Mouse (Mus musculus) liver, embryonic 11.5 days (tissue): ENCODE measurements at regions not wholly inside any gene's neighbourhood (a gene's known extent, or its start where the extent isn't known, plus 50 kb on each side); places are given as distances from the start of the nearest gene placed in this dataset.

Source experiments
- ATAC-seq: fragments of 200-750 bp; cut with Nextera tagmentation; replicated peaks from 2 replicates; pipeline ENCODE4 v1.8.0; 2017; ENCODE audit warnings: moderate number of reproducible peaks, mild to moderate bottlenecking, moderate TSS enrichment, moderate library complexity; ENCODE audit not compliant: low FRiP score
- DNase-seq: peaks from one replicate; pipeline ENCODE4 v3.0.0-alpha.2; 2017; ENCODE audit warnings: low spot score
- H3K27ac ChIP-seq: fragments of 300-500 bp; sonication (generic); 2 replicates; pipeline ENCODE4 v1.5.1; 2014; ENCODE audit warnings: mild to moderate bottlenecking, low read depth, low read length, control low read depth
- H3K27me3 ChIP-seq: fragments of 300-500 bp; sonication (generic); replicated peaks from 2 replicates; pipeline ENCODE4 v1.6.1; 2014; ENCODE audit warnings: low read length, mixed read lengths; ENCODE audit not compliant: control insufficient read depth, insufficient read depth
- H3K36me3 ChIP-seq: fragments of 300-500 bp; sonication (generic); 2 replicates; pipeline ENCODE4 v1.6.1; 2014; ENCODE audit warnings: mild to moderate bottlenecking, low read length, moderate library complexity, mixed read lengths; ENCODE audit not compliant: control insufficient read depth, insufficient read depth
- H3K4me1 ChIP-seq: fragments of 300-500 bp; sonication (generic); replicated peaks from 2 replicates; pipeline ENCODE4 v1.6.1; 2014; ENCODE audit warnings: low read length, mixed read lengths; ENCODE audit not compliant: control insufficient read depth, insufficient read depth
- H3K4me2 ChIP-seq: fragments of 300-500 bp; sonication (generic); 2 replicates; pipeline ENCODE4 v1.6.1; 2014; ENCODE audit warnings: mild to moderate bottlenecking, control low read depth, moderate library complexity
- H3K4me3 ChIP-seq: fragments of 300-500 bp; sonication (generic); 2 replicates; pipeline ENCODE4 v1.5.1; 2014; ENCODE audit warnings: low read depth, low read length, control low read depth
- H3K9ac ChIP-seq: fragments of 300-500 bp; sonication (generic); 2 replicates; pipeline ENCODE4 v1.6.1; 2014; ENCODE audit warnings: low read depth, low read length, control low read depth
- H3K9me3 ChIP-seq: fragments of 300-500 bp; sonication (generic); 2 replicates; pipeline ENCODE4 v1.6.1; 2016; ENCODE audit warnings: low read length, inconsistent platforms, mixed read lengths; ENCODE audit not compliant: control insufficient read depth
- WGBS: fragments of 180-500 bp; shearing (Covaris S2); extraction: QIAGEN DNeasy Blood & Tissue Kit; methylation state at CpG from one replicate; pipeline ENCODE4 v1.1.7; 2014; 5-methylcytosine and 5-hydroxymethylcytosine counted together

- Histone ChIP-seq H3K9me3 (no peaks in the 10 kb centered on the region), H3K27ac (no peak overlapping the region), H3K4me3 (no peak overlapping the region), H3K4me1 (no peaks in the 10 kb centered on the region), H3K27me3 (no peaks in the 10 kb centered on the region), H3K4me2 (no peak overlapping the region), H3K36me3 (no peaks in the 10 kb centered on the region), H3K9ac (no peak overlapping the region)
- ATAC-seq (no peak), DNase-seq (no peak)
- WGBS, result 79% methylated on average over 4 of the region's 4 CpGs
These were observed 304.3 kb upstream of the Pik3r1 start for GRCm38 (mm10) chr13:102072366-102072765.

GRCm38 (mm10) chr13:102087766-102088165, 319.7 kb upstream of the Pik3r1 start:
- H3K4me1 ChIP-seq, result no peaks in the 10 kb centered on the region
- H3K27ac ChIP-seq, result no peak overlapping the region
- no peak for ATAC-seq
- DNase-seq, result no peak
- H3K4me3 ChIP-seq, result no peak overlapping the region
- H3K4me2 ChIP-seq, result no peak overlapping the region
- no peak overlapping the region for H3K9ac ChIP-seq
- 72% methylated on average over 1 of the region's 1 CpGs for WGBS
- no peaks in the 10 kb centered on the region for H3K36me3 ChIP-seq
- H3K27me3 ChIP-seq, result no peaks in the 10 kb centered on the region
- H3K9me3 ChIP-seq, result no peaks in the 10 kb centered on the region

DNA sequence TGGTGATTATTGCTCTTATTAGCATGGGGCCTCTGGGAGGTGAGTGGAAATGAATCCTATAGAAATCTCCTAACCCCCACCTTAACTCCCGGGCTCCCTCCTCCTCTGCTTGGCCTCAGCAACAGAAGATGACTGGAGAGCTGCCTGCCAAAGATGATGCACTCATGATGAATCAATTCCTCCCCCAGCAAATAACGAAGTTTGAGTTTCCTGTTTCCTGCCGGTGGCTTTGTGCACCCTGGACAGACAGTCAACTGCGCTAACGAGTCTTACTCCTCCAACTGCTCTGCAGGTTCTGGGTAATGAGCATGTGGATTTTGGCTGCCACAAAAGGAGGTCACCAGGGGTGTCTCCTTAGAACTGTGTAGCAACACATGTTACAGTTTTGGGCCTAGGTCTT, 321.5 kb upstream of the Pik3r1 start:
- DNase-seq, result no peak
- Histone ChIP-seq H3K4me2 (no peak overlapping the region), H3K4me1 (no peaks in the 10 kb centered on the region), H3K4me3 (no peak overlapping the region), H3K9ac (no peak overlapping the region), H3K9me3 (no peaks in the 10 kb centered on the region), H3K27me3 (no peaks in the 10 kb centered on the region), H3K27ac (no peak overlapping the region), H3K36me3 (no peaks in the 10 kb centered on the region)
- 31% methylated on average over 5 of the region's 5 CpGs for WGBS
- ATAC-seq, result no peak

- no peaks in the 10 kb centered on the region for H3K4me1 ChIP-seq
- no peaks in the 10 kb centered on the region for H3K36me3 ChIP-seq
- no peak overlapping the region for H3K9ac ChIP-seq
- H3K27ac ChIP-seq, result no peak overlapping the region
- H3K9me3 ChIP-seq, result no peaks in the 10 kb centered on the region
- ATAC-seq, result no peak
- H3K27me3 ChIP-seq, result no peaks in the 10 kb centered on the region
- H3K4me2 ChIP-seq, result no peak overlapping the region
- 60% methylated on average over 4 of the region's 4 CpGs for WGBS
- DNase-seq, result no peak
- no peak overlapping the region for H3K4me3 ChIP-seq
These were observed 326.2 kb upstream of the Pik3r1 start for GRCm38 (mm10) chr13:102094193-102094592.

- Histone ChIP-seq H3K9ac (no peak overlapping the region), H3K9me3 (no peaks in the 10 kb centered on the region), H3K4me3 (no peak overlapping the region), H3K36me3 (no peaks in the 10 kb centered on the region), H3K27ac (no peak overlapping the region), H3K4me2 (no peak overlapping the region), H3K4me1 (no peaks in the 10 kb centered on the region), H3K27me3 (no peaks in the 10 kb centered on the region)
- ATAC-seq (no peak), DNase-seq (no peak)
- 87% methylated on average over 1 of the region's 1 CpGs for WGBS
These were observed 335.1 kb upstream of the Pik3r1 start for GRCm38 (mm10) chr13:102103161-102103560.

GRCm38 (mm10) chr13:102106188-102106587, 338.2 kb upstream of the Pik3r1 start:
- no peak overlapping the region for H3K9ac ChIP-seq
- WGBS, result 70% methylated on average over 1 of the region's 1 CpGs
- H3K36me3 ChIP-seq, result no peaks in the 10 kb centered on the region
- H3K27ac ChIP-seq, result no peak overlapping the region
- no peak overlapping the region for H3K4me3 ChIP-seq
- H3K4me2 ChIP-seq, result no peak overlapping the region
- H3K4me1 ChIP-seq, result no peaks in the 10 kb centered on the region
- no peaks in the 10 kb centered on the region for H3K9me3 ChIP-seq
- DNase-seq (no peak), ATAC-seq (no peak)
- H3K27me3 ChIP-seq, result no peaks in the 10 kb centered on the region

- H3K27ac ChIP-seq, result no peak overlapping the region
- H3K4me2 ChIP-seq, result no peak overlapping the region
- DNase-seq (no peak), ATAC-seq (no peak)
- H3K4me1 ChIP-seq, result no peaks in the 10 kb centered on the region
- H3K9ac ChIP-seq, result no peak overlapping the region
- no peaks in the 10 kb centered on the region for H3K36me3 ChIP-seq
- no peaks in the 10 kb centered on the region for H3K9me3 ChIP-seq
- no peak overlapping the region for H3K4me3 ChIP-seq
- 55% methylated on average over 1 of the region's 1 CpGs for WGBS
- H3K27me3 ChIP-seq, result no peaks in the 10 kb centered on the region
These were observed 340.2 kb upstream of the Pik3r1 start for GRCm38 (mm10) chr13:102108204-102108603.

DNA sequence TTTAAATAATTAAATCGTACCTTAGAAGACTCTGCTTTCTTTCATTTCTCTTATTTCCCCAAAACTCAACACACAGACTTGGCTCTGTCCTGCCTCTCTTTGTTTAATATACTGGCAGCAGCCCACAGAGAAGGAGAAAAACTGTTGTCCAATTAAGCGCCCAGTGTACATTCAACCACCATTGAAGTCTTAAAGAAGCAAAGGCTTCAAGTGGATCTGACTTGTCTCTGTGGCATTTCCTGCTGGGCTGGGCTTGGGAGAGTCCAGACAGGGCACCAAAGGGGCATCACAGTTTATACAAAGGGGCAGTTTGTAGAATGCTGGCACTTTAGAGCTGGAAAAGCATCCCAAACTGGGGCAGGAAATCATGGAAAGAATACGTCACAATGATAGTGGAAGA, 340.9 kb upstream of the Pik3r1 start:
- 82% methylated on average over 3 of the region's 3 CpGs for WGBS
- Histone ChIP-seq H3K36me3 (no peaks in the 10 kb centered on the region), H3K27me3 (no peaks in the 10 kb centered on the region), H3K9me3 (no peaks in the 10 kb centered on the region), H3K4me1 (no peaks in the 10 kb centered on the region), H3K4me3 (no peak overlapping the region), H3K9ac (no peak overlapping the region), H3K27ac (no peak overlapping the region), H3K4me2 (no peak overlapping the region)
- DNase-seq, result no peak
- ATAC-seq, result no peak

DNA sequence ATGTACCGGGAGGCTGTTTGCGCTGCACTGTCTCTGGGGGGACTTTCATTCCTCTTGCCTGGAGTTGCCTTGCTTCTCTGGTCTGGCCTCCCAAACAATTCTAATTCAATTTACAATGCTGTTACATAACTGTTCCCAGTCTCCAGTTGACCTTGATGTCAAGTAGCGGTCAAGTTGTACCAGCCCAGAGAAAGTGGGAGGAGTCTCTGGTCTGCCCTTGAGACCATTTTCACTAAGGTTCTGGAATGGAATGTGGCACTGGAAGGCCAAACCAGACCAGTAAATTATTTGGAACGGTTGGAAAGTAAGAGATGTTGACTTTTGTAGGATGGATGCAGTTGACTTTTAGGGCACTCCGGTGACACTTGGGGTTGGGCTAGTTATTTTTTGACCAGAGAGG, 345.9 kb upstream of the Pik3r1 start:
- ATAC-seq (no peak), DNase-seq (no peak)
- Histone ChIP-seq H3K4me2 (no peak overlapping the region), H3K4me3 (no peak overlapping the region), H3K9ac (no peak overlapping the region), H3K27ac (no peak overlapping the region), H3K36me3 (no peaks in the 10 kb centered on the region), H3K4me1 (no peaks in the 10 kb centered on the region), H3K9me3 (no peaks in the 10 kb centered on the region), H3K27me3 (no peaks in the 10 kb centered on the region)
- WGBS, result 91% methylated on average over 5 of the region's 5 CpGs
